In genomic region chr6:117110291-117110690, GRCm38 (mm10) we compare ENCODE assay signal across 18 mouse cellular contexts. TPM values are rescaled to one million over a fixed set of nuclear protein-coding genes. Genes with fewer than 3 reads are reported as not detected.
"Had no signal": no experiment of that assay in that cellular context is flagged by ENCODE, and none has a peak within 500 bp of the region (broad histone marks: within the 10 kb centered on the region; RNA-seq: fewer than 3 reads in every experiment).

No protein-coding gene starts in this region.

- DNase-seq: left cerebral cortex, postnatal 4 days; liver; liver, embryonic 13.5 days; liver, postnatal 0 days; lung, adult 18-20 months; lung, adult 2 months; lung, embryonic 14.5 days; lung, postnatal 10 days; lung, postnatal 14 days; lung, postnatal 36 days; lung, postnatal 4 days; midbrain, embryonic 14.5 days had no signal

- ATAC-seq: liver, embryonic 12.5 days; liver, postnatal 0 days; lung, postnatal 0 days; midbrain, embryonic 13.5 days; midbrain, embryonic 15.5 days; midbrain, embryonic 16.5 days had no signal

RNA-seq across cellular contexts. Expression of gene Cxcl12, which starts 58.0 kb away (rescaled TPM):
- total RNA-seq: monocyte, adult 5-6 weeks had no signal
